Mouse (Mus musculus) liver, adult (tissue): ENCODE data around the gene Riok2.

Source experiments
- GATA4 ChIP-seq: IDR thresholded peaks from 2 replicates; pipeline ENCODE4 v1.6.1; 2014; ENCODE audit warnings: mild to moderate bottlenecking, low read length; ENCODE audit not compliant: insufficient replicate concordance

The Riok2 gene

GRCm38 (mm10) chr17:17441876-17442498 is 67.9 kb downstream of the Riok2 start:
- TF ChIP-seq GATA4, result no peak

- no peak for TF ChIP-seq GATA4
These were observed 70.3 kb downstream of the Riok2 start for GRCm38 (mm10) chr17:17444297-17444886.
